Mouse (Mus musculus) embryo, embryonic 10 days (tissue): Measurements from ENCODE around the gene Ctsa.
"Not testable (repeated sequence)": the region's sequence is repeated elsewhere in the genome, so short reads cannot be mapped to it uniquely, and the experiment has no call there.

Experiments
- DNase-seq: peaks from one replicate; pipeline ENCODE4 v3.0.0-alpha.2; 2015; ENCODE audit warnings: low spot score

The Ctsa gene

GRCm38 (mm10) chr2:164850061-164850460 lies 17.4 kb downstream of the Ctsa start:
- DNase-seq: no peak

DNA sequence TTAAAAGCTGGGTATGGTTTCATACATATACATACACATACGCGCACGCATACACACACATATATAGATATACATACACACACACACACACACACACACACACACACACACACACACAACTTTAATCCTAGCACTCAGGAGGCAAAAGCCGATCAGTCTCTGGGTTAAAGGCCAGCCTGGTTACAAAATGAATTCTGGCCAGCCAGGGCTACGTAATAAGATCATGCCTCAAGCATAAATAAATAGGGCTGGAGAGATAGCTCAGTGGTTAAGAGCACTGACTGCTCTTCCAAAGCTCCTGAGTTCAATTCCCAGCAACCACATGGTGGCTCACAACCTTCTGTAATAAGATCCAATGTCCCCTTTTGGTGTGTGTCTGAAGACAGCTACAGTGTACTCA lies 22.9 kb downstream of the Ctsa start:
- not testable (repeated sequence) for DNase-seq

GRCm38 (mm10) chr2:164856309-164857100 lies 23.8 kb downstream of the Ctsa start:
- DNase-seq: peak; percentile 35

DNA sequence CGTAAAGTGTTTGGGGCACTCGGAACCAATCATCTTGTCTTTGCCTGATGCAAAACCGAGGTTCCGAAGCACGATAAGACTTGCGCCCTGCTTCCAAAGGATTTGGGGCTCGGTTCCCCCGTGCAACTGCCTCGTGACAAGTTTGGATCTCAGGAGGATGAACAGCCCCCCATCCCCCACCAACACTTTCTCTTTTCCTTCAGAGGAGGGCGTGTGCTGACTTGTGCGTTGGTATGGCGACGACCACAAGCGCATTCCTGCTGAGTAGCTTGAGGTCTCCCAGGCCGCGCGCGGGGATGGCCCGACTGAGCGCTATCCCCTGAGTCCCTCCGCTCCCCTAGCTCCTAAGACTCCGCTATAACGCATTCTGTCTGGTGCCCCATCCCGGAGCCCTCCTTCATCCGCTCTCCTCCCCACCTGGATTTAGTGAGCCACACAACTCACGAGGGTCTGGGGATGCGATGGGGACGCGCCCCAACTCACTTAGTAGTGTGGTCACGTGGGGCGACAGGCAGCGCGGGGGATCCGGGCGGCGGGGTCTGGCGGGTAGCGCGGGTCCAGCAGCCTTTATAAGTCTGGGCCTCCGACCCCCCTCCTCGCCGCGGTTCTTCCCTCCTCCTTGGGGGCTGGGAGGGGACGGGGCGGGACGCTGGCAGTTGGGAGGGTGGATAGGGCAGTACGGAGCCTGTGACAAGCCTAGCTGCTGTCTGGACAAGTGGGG lies 24.6 kb downstream of the Ctsa start, which contains the start of gene Pltp:
TSS of gene Pltp (minus strand) at position 611 of the 721 bp plus-strand sequence.
- peak; percentile 86 for DNase-seq

GRCm38 (mm10) chr2:164857842-164858553 lies 25.3 kb downstream of the Ctsa start:
- peak; percentile 52 for DNase-seq

- peak; percentile 40 for DNase-seq
Measured at GRCm38 (mm10) chr2:164859155-164859554, 26.5 kb downstream of the Ctsa start.

- DNase-seq: no peak
Measured at GRCm38 (mm10) chr2:164859640-164860432, 27.2 kb downstream of the Ctsa start.

DNA sequence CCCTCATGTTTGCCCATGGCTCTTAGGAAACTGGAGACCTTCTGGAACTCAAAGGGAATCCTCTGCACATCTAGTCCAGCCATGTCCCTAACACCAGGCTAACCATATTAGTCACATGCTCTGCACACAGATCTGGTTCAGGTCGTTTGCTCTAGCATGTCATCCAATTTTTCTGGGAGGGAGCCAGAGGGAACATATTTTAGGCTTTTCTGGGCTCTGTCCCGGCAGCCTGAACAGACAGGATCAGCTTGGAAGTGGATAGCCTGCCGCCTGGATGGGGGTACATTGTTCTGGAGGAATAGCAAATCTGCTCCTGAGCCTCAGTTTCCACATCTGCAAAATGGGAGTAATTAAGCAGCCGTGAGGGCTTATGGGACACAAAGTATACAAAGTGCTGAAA lies 28.4 kb downstream of the Ctsa start:
- DNase-seq: no peak

DNA sequence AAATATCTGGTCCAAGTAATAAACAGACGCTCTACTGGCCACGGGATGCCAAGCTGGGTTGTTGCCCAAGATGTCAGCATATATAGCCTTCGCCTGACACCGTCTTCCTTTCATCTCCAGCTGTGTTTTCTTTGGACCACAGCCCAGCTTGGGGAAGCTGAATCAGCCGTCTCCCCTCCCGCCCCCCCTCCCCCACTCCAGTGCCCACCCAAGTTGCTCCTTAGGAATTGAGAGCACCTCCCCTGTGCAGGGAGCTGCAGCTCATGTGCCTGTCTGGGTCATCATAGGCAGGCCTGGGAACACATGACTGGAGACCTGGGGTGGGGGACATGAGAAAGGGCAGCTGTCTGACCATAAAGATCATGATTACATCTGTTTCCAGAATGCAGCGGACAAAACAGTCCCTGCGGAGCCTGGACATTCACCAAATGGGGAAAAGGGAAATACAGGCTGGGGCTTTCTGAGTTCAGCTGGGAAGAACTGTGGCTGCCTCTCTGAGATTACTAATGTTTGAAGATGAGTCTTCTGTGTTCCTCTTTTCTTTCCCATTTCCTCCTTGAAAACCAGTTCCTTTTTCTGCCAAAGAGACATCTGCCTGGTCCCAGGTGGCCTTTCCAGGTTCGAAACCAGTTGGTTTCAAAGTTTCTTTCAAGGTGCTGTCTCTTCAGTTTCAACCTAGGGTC lies 29.6 kb downstream of the Ctsa start:
- DNase-seq: peak; percentile 70

GRCm38 (mm10) chr2:164863411-164863810 lies 30.7 kb downstream of the Ctsa start:
- DNase-seq: not testable (repeated sequence)

DNA sequence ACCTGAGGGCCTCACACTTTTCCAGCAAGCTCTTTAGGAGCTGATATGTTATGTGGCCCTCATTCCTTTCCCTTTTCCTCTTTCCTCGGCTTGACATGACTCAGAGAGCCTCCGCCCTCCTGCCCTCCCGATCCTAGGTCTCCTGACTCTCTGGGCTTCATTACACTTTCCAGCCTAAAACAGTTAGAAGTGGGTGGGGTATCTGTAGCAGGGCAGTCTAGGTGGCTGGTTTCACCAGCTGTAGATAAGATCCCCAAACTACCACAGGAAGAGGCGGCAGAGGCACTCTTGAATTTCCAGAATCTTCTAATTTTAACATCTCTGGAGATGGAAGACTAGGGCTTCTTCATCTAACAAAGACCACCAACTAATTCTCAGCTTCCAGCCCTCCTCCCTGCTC lies 31.9 kb downstream of the Ctsa start:
- DNase-seq: no peak

- DNase-seq: no peak
Measured at GRCm38 (mm10) chr2:164866741-164867551, 34.3 kb downstream of the Ctsa start.

GRCm38 (mm10) chr2:164867566-164867965 lies 34.9 kb downstream of the Ctsa start:
- no peak for DNase-seq

GRCm38 (mm10) chr2:164868491-164868890 lies 35.8 kb downstream of the Ctsa start:
- no peak for DNase-seq

DNA sequence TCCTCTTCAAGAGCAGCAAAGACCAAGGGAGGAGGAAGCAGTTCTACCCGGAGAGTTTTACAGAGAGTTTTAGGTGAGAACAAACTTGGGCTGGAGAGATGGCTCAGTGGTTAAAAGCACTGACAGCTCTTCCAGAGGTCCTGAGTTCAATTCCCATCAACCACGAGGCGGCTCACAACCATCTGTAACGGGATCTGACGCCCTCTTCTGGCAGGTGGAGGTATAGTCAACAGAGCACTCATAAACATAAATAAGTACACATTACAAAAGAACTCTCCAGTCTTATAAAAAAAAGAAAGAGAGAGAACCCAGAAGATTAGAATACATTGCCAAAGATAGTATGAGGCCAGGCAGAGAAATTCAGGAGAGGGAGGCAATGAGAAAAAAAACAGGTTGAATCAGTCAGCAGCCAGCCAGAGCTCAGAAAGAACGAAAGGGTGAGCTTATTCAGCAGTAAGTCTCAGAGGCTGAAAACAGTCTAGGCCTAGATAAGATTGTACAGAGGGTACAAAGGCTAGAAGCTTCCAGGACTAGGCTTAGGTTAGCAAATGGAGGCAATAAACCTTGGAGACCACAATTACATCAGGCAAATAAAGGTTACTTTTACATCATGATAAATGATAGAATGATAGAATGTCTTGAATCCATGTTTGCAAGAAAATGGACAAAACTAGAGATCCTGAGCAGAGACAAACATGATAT lies 39.1 kb downstream of the Ctsa start:
- DNase-seq: no peak

DNA sequence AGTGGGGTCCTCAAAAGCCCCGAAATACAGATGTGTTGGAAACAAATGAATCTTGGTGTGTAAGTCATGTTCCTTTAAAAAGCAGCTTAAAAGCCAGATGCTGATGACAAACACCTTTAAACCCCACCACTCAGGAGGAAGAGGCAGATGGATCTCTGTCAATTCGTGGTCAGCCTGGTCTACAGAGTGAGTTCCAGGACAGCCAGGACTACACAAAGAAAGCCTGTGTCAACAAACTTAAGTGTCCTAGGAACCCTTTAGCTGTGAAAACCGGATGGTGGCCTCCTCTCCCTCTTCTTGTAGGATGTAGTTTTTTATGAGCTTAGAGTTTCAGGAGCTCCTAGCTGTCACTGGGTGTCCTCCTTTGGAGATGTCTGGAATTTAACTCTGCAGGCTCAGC lies 40.9 kb downstream of the Ctsa start:
- no peak for DNase-seq

DNA sequence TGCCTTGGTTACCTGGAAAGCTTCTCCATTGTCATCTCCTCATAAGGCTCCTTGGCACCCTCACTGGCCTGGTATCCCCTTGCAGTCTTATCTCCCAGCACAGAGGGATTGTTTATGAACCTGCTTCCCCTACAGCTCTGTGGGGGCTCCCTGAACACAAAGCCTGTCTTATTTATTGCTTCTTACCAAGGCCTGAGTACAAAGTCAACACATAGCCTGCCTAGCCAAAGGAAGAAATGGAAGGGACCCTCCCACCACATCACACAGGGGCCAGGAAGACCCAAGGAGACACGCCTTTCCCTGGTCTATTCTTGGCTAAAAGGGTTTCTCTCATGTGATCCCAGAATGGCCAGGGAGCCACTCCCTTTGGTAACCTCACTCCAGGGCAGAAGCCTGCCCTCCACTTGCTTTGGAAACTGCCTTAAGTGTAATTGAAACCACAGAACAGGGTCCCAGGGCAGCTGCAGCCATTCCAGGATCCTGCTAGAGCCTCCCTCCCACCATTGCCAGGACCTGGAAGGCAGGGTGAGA lies 41.6 kb downstream of the Ctsa start:
- peak; percentile 35 for DNase-seq

DNA sequence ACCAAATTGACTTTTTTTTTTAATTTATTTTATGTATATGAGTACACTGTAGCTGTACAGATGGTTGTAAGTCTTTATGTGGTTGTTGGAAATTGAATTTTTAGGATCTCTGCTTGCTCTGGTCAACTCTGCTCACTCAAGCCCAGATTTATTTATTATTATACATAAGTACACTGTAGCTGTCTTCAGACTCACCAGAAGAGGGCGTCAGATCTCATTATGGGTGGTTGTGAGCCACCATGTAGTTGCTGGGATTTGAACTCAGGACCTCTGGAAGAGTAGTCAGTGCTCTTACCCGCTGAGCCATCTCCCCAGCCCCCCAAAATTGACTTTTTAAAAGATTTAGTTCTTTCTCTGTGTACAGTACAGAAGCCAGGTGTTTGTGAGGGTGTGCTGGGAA lies 43.0 kb downstream of the Ctsa start:
- not testable (repeated sequence) for DNase-seq
